Mouse (Mus musculus) forebrain, embryonic 14.5 days (tissue): ENCODE data around the gene Rab7b. TPM values are rescaled to one million over a fixed set of nuclear protein-coding genes. Genes with fewer than 3 reads are reported as not detected.

Experiments used
- ATAC-seq: fragments of 200-750 bp; cut with Nextera tagmentation; 2 replicates; pipeline ENCODE4 v1.8.0; 2017; ENCODE audit warnings: mild to moderate bottlenecking, moderate library complexity
- DNase-seq: peaks from one replicate; pipeline ENCODE4 v3.0.0-alpha.2; 2015; ENCODE audit warnings: low spot score
- H3K27ac ChIP-seq: fragments of 300-500 bp; sonication (generic); 2 replicates; pipeline ENCODE4 v1.5.1; 2014; ENCODE audit warnings: low read depth, mild to moderate bottlenecking, control low read depth, low read length, moderate library complexity
- H3K27me3 ChIP-seq: fragments of 300-500 bp; sonication (generic); replicated peaks from 2 replicates; pipeline ENCODE4 v1.6.1; 2014; ENCODE audit warnings: low read length, control low read depth, mixed read lengths; ENCODE audit not compliant: control insufficient read depth, insufficient read depth
- H3K36me3 ChIP-seq: fragments of 300-500 bp; sonication (generic); 2 replicates; pipeline ENCODE4 v1.6.1; 2014; ENCODE audit warnings: low read length, control low read depth; ENCODE audit not compliant: control insufficient read depth, insufficient read depth
- H3K4me1 ChIP-seq: fragments of 300-500 bp; sonication (generic); 2 replicates; pipeline ENCODE4 v1.6.1; 2014; ENCODE audit warnings: antibody characterized with exemption, low read length, control low read depth; ENCODE audit not compliant: control insufficient read depth, insufficient read depth
- H3K4me2 ChIP-seq: fragments of 300-500 bp; sonication (generic); 2 replicates; pipeline ENCODE4 v1.6.1; 2014; ENCODE audit warnings: mild to moderate bottlenecking, control low read depth, low read length
- H3K4me3 ChIP-seq: fragments of 300-500 bp; sonication (generic); 2 replicates; pipeline ENCODE4 v1.5.1; 2014; ENCODE audit warnings: low read depth, low read length, control low read depth
- H3K9ac ChIP-seq: fragments of 300-500 bp; sonication (generic); 2 replicates; pipeline ENCODE4 v1.6.1; 2014; ENCODE audit warnings: mild to moderate bottlenecking, low read length, control low read depth, moderate library complexity
- H3K9me3 ChIP-seq: fragments of 300-500 bp; sonication (generic); replicated peaks from 2 replicates; pipeline ENCODE4 v1.6.1; 2016; ENCODE audit warnings: low read length, control low read depth, mixed read lengths; ENCODE audit not compliant: control insufficient read depth
- WGBS: fragments of 180-500 bp; shearing (Covaris S2); extraction: QIAGEN DNeasy Blood & Tissue Kit; methylation state at CpG from one replicate; pipeline ENCODE4 v1.1.7; 2014; 5-methylcytosine and 5-hydroxymethylcytosine counted together
- polyA plus RNA-seq: library from polyadenylated mRNA; unstranded; fragments of >200 nt; fragmentation: Nextera tagmentation; extraction: Ambion mirVana; gene quantifications from 2 replicates; pipeline ENCODE4 v1.2.1, GENCODE M21; 2014

The Rab7b gene
- polyA plus RNA-seq, 1 experiment from 2014 or later = 1.1 TPM

DNA sequence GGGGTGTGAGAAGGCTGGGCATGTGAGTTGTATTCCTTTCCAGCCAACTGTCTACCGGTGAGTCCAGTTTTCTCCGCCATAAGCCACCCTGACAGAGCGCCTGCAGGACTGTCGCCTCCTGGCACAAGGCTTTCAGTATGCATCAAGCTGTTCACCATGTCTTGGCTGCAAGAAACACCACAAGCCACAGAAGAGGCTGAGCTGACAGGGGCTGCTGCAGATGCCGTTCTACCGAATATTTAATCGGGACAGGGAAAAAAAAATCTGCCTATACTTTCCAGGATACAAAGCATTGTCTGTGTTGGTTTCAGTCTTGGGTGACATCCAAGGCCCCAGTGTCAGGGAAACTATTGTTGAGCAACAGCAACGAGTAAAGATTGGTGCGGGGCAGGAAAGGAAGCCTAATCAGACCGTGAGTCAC is 63.4 kb downstream of the Rab7b start:
- Histone ChIP-seq H3K9me3 (no peaks in the 10 kb centered on the region), H3K36me3 (no peaks in the 10 kb centered on the region), H3K4me1 (peaks cover 6% of the 10 kb centered on the region), H3K27me3 (no peaks in the 10 kb centered on the region), H3K9ac (no peak overlapping the region), H3K27ac (peak overlapping the region; percentile 55; the same call in 1 of the 2 replicates), H3K4me2 (no peak overlapping the region), H3K4me3 (no peak overlapping the region)
- peak; percentile 63 for DNase-seq
- WGBS = 45% methylated on average over 10 of the region's 10 CpGs
- peak; percentile 68 for ATAC-seq

GRCm38 (mm10) chr1:131754212-131754829 is 65.8 kb downstream of the Rab7b start:
- no peaks in the 10 kb centered on the region for H3K27me3 ChIP-seq
- no peak overlapping the region for H3K4me3 ChIP-seq
- peaks cover 6% of the 10 kb centered on the region for H3K4me1 ChIP-seq
- no peak overlapping the region for H3K9ac ChIP-seq
- H3K27ac ChIP-seq = no peak overlapping the region
- ATAC-seq (no peak), DNase-seq (no peak)
- no peaks in the 10 kb centered on the region for H3K36me3 ChIP-seq
- H3K9me3 ChIP-seq = no peaks in the 10 kb centered on the region
- WGBS = 81% methylated on average over 3 of the region's 3 CpGs
- H3K4me2 ChIP-seq = no peak overlapping the region

DNA sequence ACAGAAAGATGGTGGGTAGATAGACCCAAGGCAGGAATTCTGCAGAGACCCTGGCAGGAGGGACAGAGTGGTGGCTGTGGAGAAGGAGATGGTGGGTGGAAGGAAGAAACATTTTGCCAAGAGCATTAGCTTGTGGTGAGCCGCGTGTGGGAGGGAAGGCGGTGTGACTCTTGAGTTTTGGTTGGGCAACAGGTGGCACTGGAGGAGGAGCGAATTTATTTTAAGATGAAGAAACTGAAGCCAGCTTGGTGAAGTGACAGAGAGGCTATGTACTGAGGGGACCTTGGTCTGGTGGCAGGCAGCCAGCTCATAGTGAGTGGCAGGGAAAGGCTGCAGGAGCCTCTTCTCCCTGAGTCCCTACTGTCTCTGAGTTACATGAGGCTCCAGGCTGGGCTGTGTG is 66.4 kb downstream of the Rab7b start:
- WGBS = 96% methylated on average over 4 of the region's 4 CpGs
- Histone ChIP-seq H3K4me3 (no peak overlapping the region), H3K9ac (no peak overlapping the region), H3K4me1 (peaks cover 6% of the 10 kb centered on the region), H3K4me2 (no peak overlapping the region), H3K27me3 (no peaks in the 10 kb centered on the region), H3K27ac (no peak overlapping the region), H3K36me3 (no peaks in the 10 kb centered on the region), H3K9me3 (no peaks in the 10 kb centered on the region)
- ATAC-seq (no peak), DNase-seq (no peak)

DNA sequence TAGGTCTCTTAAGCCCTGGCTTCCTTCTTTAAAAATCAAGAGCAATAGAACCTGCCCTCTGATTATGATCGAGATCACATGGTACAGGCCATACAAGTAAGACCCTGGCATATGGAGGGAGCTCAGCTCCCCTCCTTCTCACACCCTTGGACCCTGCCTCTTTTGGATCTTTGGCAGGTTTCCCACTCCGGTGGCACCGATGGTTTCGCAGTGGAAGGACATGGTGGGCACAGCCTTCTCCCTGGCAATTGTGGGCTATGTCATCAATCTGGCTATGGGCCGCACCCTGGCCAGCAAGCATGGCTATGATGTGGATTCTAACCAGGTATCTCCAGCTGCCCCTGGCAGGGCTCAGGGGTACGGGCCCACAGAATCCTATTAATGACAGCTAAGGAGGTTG is 68.7 kb downstream of the Rab7b start:
- WGBS = 94% methylated on average over 6 of the region's 6 CpGs

DNA sequence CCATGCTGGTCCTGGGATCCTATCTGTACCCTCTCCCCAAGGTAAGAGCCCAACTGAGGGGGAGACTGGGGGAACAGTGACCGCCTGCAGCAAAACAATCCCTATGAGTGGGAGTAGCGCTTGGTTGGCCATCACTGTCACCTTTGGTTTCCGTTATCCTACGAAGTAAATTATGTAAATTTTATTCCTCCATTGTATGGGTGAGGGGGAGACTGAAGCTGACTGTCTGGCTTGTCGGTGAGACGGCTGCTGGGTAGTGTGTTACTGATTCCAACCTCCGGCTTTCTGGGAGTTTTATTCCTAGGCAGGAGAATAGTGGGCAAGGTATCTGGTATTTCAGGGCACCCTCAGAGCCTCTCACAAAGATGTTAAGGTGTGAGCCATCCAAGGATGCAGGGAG is 70.3 kb downstream of the Rab7b start:
- Histone ChIP-seq H3K9ac (no peak overlapping the region), H3K4me2 (no peak overlapping the region), H3K36me3 (no peaks in the 10 kb centered on the region), H3K27ac (no peak overlapping the region), H3K27me3 (no peaks in the 10 kb centered on the region), H3K4me1 (no peaks in the 10 kb centered on the region), H3K9me3 (no peaks in the 10 kb centered on the region), H3K4me3 (no peak overlapping the region)
- ATAC-seq (no peak), DNase-seq (no peak)
- 48% methylated on average over 7 of the region's 7 CpGs for WGBS

More for the DNA sequence above, 68.7 kb downstream of the Rab7b start:
- Histone ChIP-seq H3K4me2 (no peak overlapping the region), H3K9me3 (no peaks in the 10 kb centered on the region), H3K36me3 (no peaks in the 10 kb centered on the region), H3K27me3 (no peaks in the 10 kb centered on the region), H3K4me3 (no peak overlapping the region), H3K27ac (no peak overlapping the region), H3K4me1 (no peaks in the 10 kb centered on the region), H3K9ac (no peak overlapping the region)
- ATAC-seq (no peak), DNase-seq (no peak)

GRCm38 (mm10) chr1:131759667-131760427 is 71.4 kb downstream of the Rab7b start:
- WGBS = 65% methylated on average over 9 of the region's 9 CpGs
- H3K27ac ChIP-seq = no peak overlapping the region

GRCm38 (mm10) chr1:131760428-131760820 is 71.9 kb downstream of the Rab7b start:
- DNase-seq = no peak
- Histone ChIP-seq H3K9me3 (no peaks in the 10 kb centered on the region), H3K4me2 (no peak overlapping the region), H3K4me3 (no peak overlapping the region), H3K36me3 (no peaks in the 10 kb centered on the region), H3K4me1 (no peaks in the 10 kb centered on the region), H3K9ac (no peak overlapping the region), H3K27me3 (no peaks in the 10 kb centered on the region), H3K27ac (no peak overlapping the region)
- no peak for ATAC-seq
- 80% methylated on average over 3 of the region's 3 CpGs for WGBS

More at GRCm38 (mm10) chr1:131759667-131760427, 71.4 kb downstream of the Rab7b start:
- no peak overlapping the region for H3K4me3 ChIP-seq
- ATAC-seq (no peak), DNase-seq (no peak)
- no peaks in the 10 kb centered on the region for H3K36me3 ChIP-seq
- H3K4me2 ChIP-seq = no peak overlapping the region
- H3K27me3 ChIP-seq = no peaks in the 10 kb centered on the region
- no peak overlapping the region for H3K9ac ChIP-seq
- H3K9me3 ChIP-seq = no peaks in the 10 kb centered on the region
- H3K4me1 ChIP-seq = no peaks in the 10 kb centered on the region

GRCm38 (mm10) chr1:131761079-131761831 is 72.8 kb downstream of the Rab7b start:
- 88% methylated on average over 13 of the region's 13 CpGs for WGBS
- Histone ChIP-seq H3K4me3 (no peak overlapping the region), H3K36me3 (no peaks in the 10 kb centered on the region), H3K4me1 (no peaks in the 10 kb centered on the region), H3K9me3 (no peaks in the 10 kb centered on the region), H3K4me2 (no peak overlapping the region), H3K27ac (no peak overlapping the region), H3K9ac (no peak overlapping the region), H3K27me3 (no peaks in the 10 kb centered on the region)
- DNase-seq = no peak
- ATAC-seq = no peak
